Mouse (Mus musculus): Measurements from ENCODE around the gene Oosp3. TPM values are rescaled to one million over a fixed set of nuclear protein-coding genes. Genes with fewer than 3 reads are reported as not detected.

Gene Oosp3
- polyA plus RNA-seq, 1 experiment from 2014 or later: not detected

GRCm38 (mm10) chr19:11725915-11726314 lies 29.1 kb downstream of the Oosp3 start:
- no peak for TF ChIP-seq CTCF (IDR thresholded peaks at IDR 0.05)
- no peaks in the 10 kb centered on the region for H3K27me3 ChIP-seq
- ChIA-PET POLR2A (no interaction called here), CTCF (interaction anchor here (1.5 kb wide), 1 partner anchor 24 kb away, joined by 4 read pairs; no protein-coding TSS in a partner anchor)
- ATAC-seq (no peak), DNase-seq (ENCODE audit: low read depth, low spot score) (no peak)
- in situ Hi-C loops (cut with MboI; ENCODE audit: low pct_unique_long_range_greater_than_20kb): no loop called here

GRCm38 (mm10) chr19:11727304-11727703 lies 30.4 kb downstream of the Oosp3 start:
- ChIA-PET CTCF (interaction anchor here (1.4 to 1.5 kb wide), 2 partner anchors 15 to 23 kb away, joined by 3 to 4 read pairs; no protein-coding TSS in a partner anchor), POLR2A (no interaction called here)
- DNase-seq (ENCODE audit: low read depth, low spot score) (no peak), ATAC-seq (no peak)
- in situ Hi-C loops (cut with MboI; ENCODE audit: low pct_unique_long_range_greater_than_20kb): no loop called here
- H3K27me3 ChIP-seq: no peaks in the 10 kb centered on the region
- TF ChIP-seq CTCF (IDR thresholded peaks at IDR 0.05): no peak

- in situ Hi-C loops (cut with MboI; ENCODE audit: low pct_unique_long_range_greater_than_20kb): no loop called here
- POLR2A ChIA-PET: no interaction called here
- no peak for DNase-seq (ENCODE audit: low read depth, low spot score)
- no peak for TF ChIP-seq CTCF (IDR thresholded peaks at IDR 0.05)
- CTCF ChIA-PET: no interaction called here
- H3K27me3 ChIP-seq: no peaks in the 10 kb centered on the region
- no peak for ATAC-seq
Observed at GRCm38 (mm10) chr19:11730278-11730677, 33.4 kb downstream of the Oosp3 start.

GRCm38 (mm10) chr19:11736455-11736854 lies 39.6 kb downstream of the Oosp3 start:
- TF ChIP-seq CTCF (IDR thresholded peaks at IDR 0.05): no peak
- in situ Hi-C loops (cut with MboI; ENCODE audit: low pct_unique_long_range_greater_than_20kb): no loop called here
- ChIA-PET POLR2A (no interaction called here), CTCF (interaction anchor here (1.6 kb wide), 1 partner anchor 15 kb away, joined by 3 read pairs; no protein-coding TSS in a partner anchor)
- no peaks in the 10 kb centered on the region for H3K27me3 ChIP-seq
- no peak for ATAC-seq
- DNase-seq (ENCODE audit: low read depth, low spot score): no peak

- CTCF ChIA-PET: interaction anchor here (1.1 kb wide), 1 partner anchor 18 kb away, joined by 3 read pairs; no protein-coding TSS in a partner anchor
- TF ChIP-seq CTCF (IDR thresholded peaks at IDR 0.05): no peak
- H3K27me3 ChIP-seq: no peaks in the 10 kb centered on the region
- no peak for DNase-seq (ENCODE audit: low read depth, low spot score)
- ATAC-seq: no peak
- POLR2A ChIA-PET: no interaction called here
- in situ Hi-C loops (cut with MboI; ENCODE audit: low pct_unique_long_range_greater_than_20kb): no loop called here
Observed at GRCm38 (mm10) chr19:11745680-11746079, 48.8 kb downstream of the Oosp3 start.

GRCm38 (mm10) chr19:11747298-11747697 lies 50.4 kb downstream of the Oosp3 start, which contains the start of gene Gif:
TSS of gene Gif (plus strand) at chr19:11747554.
- no peak for ATAC-seq
- TF ChIP-seq CTCF (IDR thresholded peaks at IDR 0.05): no peak
- in situ Hi-C loops (cut with MboI; ENCODE audit: low pct_unique_long_range_greater_than_20kb): no loop called here
- DNase-seq (ENCODE audit: low read depth, low spot score): no peak
- no peaks in the 10 kb centered on the region for H3K27me3 ChIP-seq
- CTCF ChIA-PET: interaction anchor here (1.5 kb wide), 1 partner anchor 133 kb away, joined by 3 read pairs; no protein-coding TSS in a partner anchor
- POLR2A ChIA-PET: no interaction called here

Other genes with a start within 250 kb of the Oosp3 start
- gene Ms4a6c, start 227.7 kb upstream of the Oosp3 start, polyA plus RNA-seq (2021): not detected
- not detected for gene Gm8369, start 211.1 kb upstream of the Oosp3 start, polyA plus RNA-seq (2021)
- not detected for gene Ms4a6b, start 180.5 kb upstream of the Oosp3 start, polyA plus RNA-seq (2021)
- 0.04 TPM for gene Ms4a4d, start 160.3 kb upstream of the Oosp3 start, polyA plus RNA-seq (2021)
- 0.35 TPM for gene Ms4a6d, start 92.2 kb upstream of the Oosp3 start, polyA plus RNA-seq (2021)
- 89.6 TPM for gene Ms4a2, start 73.3 kb upstream of the Oosp3 start, polyA plus RNA-seq (2021)
- gene Ms4a3, start 56.2 kb upstream of the Oosp3 start, polyA plus RNA-seq (2021): 0.99 TPM
- not detected for gene Oosp2, start 36.5 kb upstream of the Oosp3 start, polyA plus RNA-seq (2021)
- not detected for gene Oosp1, start 5.9 kb upstream of the Oosp3 start, polyA plus RNA-seq (2021)
- gene Gif, start 50.5 kb downstream of the Oosp3 start, polyA plus RNA-seq (2021): 0.05 TPM
- 76.0 TPM for gene Mrpl16, start 73.3 kb downstream of the Oosp3 start, polyA plus RNA-seq (2021)
- gene Stx3, start 122.3 kb downstream of the Oosp3 start, polyA plus RNA-seq (2021): 45.4 TPM
- 1.1 TPM for gene Olfr1417, start 142.2 kb downstream of the Oosp3 start, polyA plus RNA-seq (2021)
- gene Olfr1418, start 164.0 kb downstream of the Oosp3 start, polyA plus RNA-seq (2021): 0.33 TPM
- gene Olfr1419, start 178.1 kb downstream of the Oosp3 start, polyA plus RNA-seq (2021): not detected
- gene Olfr1420, start 189.5 kb downstream of the Oosp3 start, polyA plus RNA-seq (2021): 0.12 TPM
- gene Patl1, start 215.3 kb downstream of the Oosp3 start, polyA plus RNA-seq (2021): 39.7 TPM